Comparison of ENCODE assay signal across 14 mouse cellular contexts in the genomic region with DNA sequence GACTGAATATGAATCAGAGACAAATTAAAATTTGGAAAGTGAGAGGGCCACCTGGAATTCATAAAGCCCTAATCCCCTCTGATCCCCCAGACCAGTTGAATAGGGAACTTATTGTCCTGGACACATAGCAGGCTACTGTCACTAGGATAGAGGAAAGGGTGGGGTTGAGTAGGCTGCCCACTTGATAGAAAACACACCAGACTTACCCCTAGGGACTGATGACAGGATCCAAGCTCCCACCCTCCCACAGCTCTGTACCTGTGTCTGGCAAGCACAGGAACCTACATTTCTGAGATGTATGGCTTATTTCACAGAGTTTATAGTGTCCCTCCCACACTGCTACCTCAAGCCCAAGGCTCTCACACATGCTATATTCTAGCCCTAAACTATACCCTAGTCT.
"Had no signal": no experiment of that assay in that cellular context is flagged by ENCODE, and none has a peak within 500 bp of the region (broad histone marks: within the 10 kb centered on the region; RNA-seq: fewer than 3 reads in every experiment).

No protein-coding gene starts in this region.

- H3K4me2 ChIP-seq: limb, embryonic 15.5 days; liver, embryonic 11.5 days; lung, embryonic 14.5 days; midbrain, embryonic 11.5 days had no signal

- H3K27ac ChIP-seq: kidney, postnatal 0 days; layer of hippocampus, adult 2 months; limb, embryonic 15.5 days; liver, embryonic 14.5 days had no signal

- H3K4me3 ChIP-seq: layer of hippocampus, adult 2 months; limb, embryonic 15.5 days had no signal

- DNase-seq: layer of hippocampus, adult 9-11 months; liver, postnatal 0 days; lung, embryonic 14.5 days; lung, postnatal 14 days; lung, postnatal 4 days; midbrain, embryonic 14.5 days; thymus, adult 18-20 months; thymus, postnatal 36 days had no signal

- H3K9ac ChIP-seq: limb, embryonic 15.5 days; liver, embryonic 14.5 days; liver, postnatal 0 days; lung, embryonic 14.5 days had no signal

- H3K36me3 ChIP-seq: limb, embryonic 15.5 days had no signal

- ATAC-seq: liver, postnatal 0 days had no signal

- H3K27me3 ChIP-seq: limb, embryonic 15.5 days had no signal

- H3K9me3 ChIP-seq: limb, embryonic 15.5 days had no signal
